Mouse (Mus musculus): ENCODE results near the gene Mief2.

GRCm38 (mm10) chr11:60726601-60727391 lies 1.4 kb upstream of the Mief2 start, which contains the start of gene Flii:
- peak; percentile 89 for TF ChIP-seq POLR2A (IDR thresholded peaks at IDR 0.05; ENCODE audit: insufficient read length, low read depth)
- peak in 1 of 3 experiments; percentile 47 for TF ChIP-seq MYOD1 (IDR thresholded peaks at IDR 0.05; ENCODE audit: control insufficient read depth in 1 of 3, insufficient read length in 2 of 3, low read depth in 2 of 3)

All from myocyte (in vitro differentiated cells).